Mouse (Mus musculus) midbrain, embryonic 13.5 days (tissue): ENCODE measurements around the gene Got1. TPM values are rescaled to one million over a fixed set of nuclear protein-coding genes. Genes with fewer than 3 reads are reported as not detected.

ENCODE experiments used
- ATAC-seq: fragments of 200-750 bp; cut with Nextera tagmentation; 2 replicates; pipeline ENCODE4 v1.8.0; 2017; ENCODE audit warnings: mild to moderate bottlenecking, moderate TSS enrichment, moderate library complexity
- H3K27ac ChIP-seq: fragments of 300-500 bp; sonication (generic); 2 replicates; pipeline ENCODE4 v1.5.1; 2015; ENCODE audit warnings: inconsistent platforms, mild to moderate bottlenecking, moderate library complexity
- H3K27me3 ChIP-seq: fragments of 300-500 bp; sonication (generic); 2 replicates; pipeline ENCODE4 v1.6.1; 2015; ENCODE audit warnings: mild to moderate bottlenecking, inconsistent platforms
- H3K36me3 ChIP-seq: fragments of 300-500 bp; sonication (generic); 2 replicates; pipeline ENCODE4 v1.6.1; 2015; ENCODE audit warnings: mild to moderate bottlenecking, inconsistent platforms
- H3K4me1 ChIP-seq: fragments of 300-500 bp; sonication (generic); replicated peaks from 2 replicates; pipeline ENCODE4 v1.6.1; 2015; ENCODE audit warnings: inconsistent platforms
- H3K4me2 ChIP-seq: fragments of 300-500 bp; sonication (generic); replicated peaks from 2 replicates; pipeline ENCODE4 v1.6.1; 2015; ENCODE audit warnings: moderate library complexity, mild to moderate bottlenecking, inconsistent platforms
- H3K4me3 ChIP-seq: fragments of 300-500 bp; sonication (generic); replicated peaks from 2 replicates; pipeline ENCODE4 v1.5.1; 2015; ENCODE audit warnings: mild to moderate bottlenecking, inconsistent platforms
- H3K9ac ChIP-seq: fragments of 300-500 bp; sonication (generic); replicated peaks from 2 replicates; pipeline ENCODE4 v1.6.1; 2015; ENCODE audit warnings: mild to moderate bottlenecking, inconsistent platforms
- H3K9me3 ChIP-seq: fragments of 300-500 bp; sonication (generic); 2 replicates; pipeline ENCODE4 v1.6.1; 2016; ENCODE audit warnings: mild to moderate bottlenecking, inconsistent platforms
- WGBS: fragments of 180-500 bp; shearing (Covaris S2); methylation state at CpG from one replicate; pipeline ENCODE4 v1.1.7; 2015; 5-methylcytosine and 5-hydroxymethylcytosine counted together
- polyA plus RNA-seq: library from polyadenylated mRNA; unstranded; fragments of >200 nt; fragmentation: Nextera tagmentation; extraction: Ambion mirVana; gene quantifications from 2 replicates; pipeline ENCODE4 v1.2.1, GENCODE M21; 2015

Got1 gene
- polyA plus RNA-seq, 1 experiment from 2014 or later, result 67.3 TPM

GRCm38 (mm10) chr19:43520402-43520801 lies 4.0 kb downstream of the Got1 start:
- no peak overlapping the region for H3K4me3 ChIP-seq
- H3K9me3 ChIP-seq, result no peaks in the 10 kb centered on the region
- WGBS, result 82% methylated on average over 9 of the region's 10 CpGs
- H3K4me1 ChIP-seq, result peaks cover 49% of the 10 kb centered on the region
- no peak overlapping the region for H3K4me2 ChIP-seq
- no peaks in the 10 kb centered on the region for H3K27me3 ChIP-seq
- no peak overlapping the region for H3K9ac ChIP-seq
- no peak for ATAC-seq
- peaks cover 2% of the 10 kb centered on the region; the same call in 1 of the 2 replicates for H3K36me3 ChIP-seq
- no peak overlapping the region for H3K27ac ChIP-seq

- WGBS, result 75% methylated on average over 10 of the region's 10 CpGs
Observed at GRCm38 (mm10) chr19:43519226-43519625, 5.2 kb downstream of the Got1 start.

DNA sequence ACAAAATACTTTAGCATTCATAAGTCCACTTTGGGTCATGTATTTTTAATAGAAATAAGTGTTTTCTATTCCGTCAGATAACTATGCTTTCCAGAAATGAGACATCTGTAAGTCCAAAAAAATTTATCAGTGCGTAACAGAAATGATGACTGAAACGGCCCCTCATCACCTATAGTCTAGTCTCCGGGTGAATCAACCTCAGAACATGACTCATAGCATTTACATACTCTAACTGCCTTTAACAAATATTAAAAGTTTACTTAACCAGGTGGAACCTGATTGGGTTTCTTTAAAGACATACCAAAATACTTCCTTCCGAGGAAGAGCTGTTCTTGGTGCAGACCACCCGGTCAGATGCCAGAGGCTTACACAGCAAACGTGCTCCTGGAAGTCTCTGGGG lies 6.1 kb downstream of the Got1 start:
- 87% methylated on average over 7 of the region's 7 CpGs for WGBS

More at GRCm38 (mm10) chr19:43519226-43519625, 5.2 kb downstream of the Got1 start:
- Histone ChIP-seq H3K4me3 (no peak overlapping the region), H3K27me3 (no peaks in the 10 kb centered on the region), H3K4me2 (no peak overlapping the region), H3K27ac (no peak overlapping the region), H3K9me3 (no peaks in the 10 kb centered on the region), H3K36me3 (peaks cover 8% of the 10 kb centered on the region), H3K9ac (no peak overlapping the region), H3K4me1 (peaks cover 43% of the 10 kb centered on the region)
- ATAC-seq, result no peak

DNA sequence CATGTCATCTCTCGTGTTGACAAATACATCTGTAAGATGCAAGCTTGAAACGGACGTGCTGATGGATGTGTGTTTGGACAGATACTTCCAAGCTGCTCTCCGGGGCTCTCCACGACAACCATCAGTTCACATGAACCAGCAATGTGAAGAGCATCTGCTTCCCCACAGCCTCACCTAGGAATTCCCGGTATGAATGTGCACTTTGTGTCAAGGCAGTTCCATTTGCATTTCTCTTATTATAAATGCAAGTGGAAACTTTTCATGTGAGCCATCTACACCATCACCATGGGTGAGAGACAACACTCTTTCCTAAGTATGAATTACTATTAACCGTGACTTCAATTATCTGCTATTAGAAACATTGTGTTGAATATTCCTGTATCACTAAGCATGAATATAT lies 6.6 kb downstream of the Got1 start:
- no peak for ATAC-seq
- H3K27ac ChIP-seq, result no peak overlapping the region
- no peaks in the 10 kb centered on the region for H3K9me3 ChIP-seq
- peaks cover 16% of the 10 kb centered on the region for H3K36me3 ChIP-seq
- H3K4me3 ChIP-seq, result no peak overlapping the region
- H3K4me2 ChIP-seq, result no peak overlapping the region
- no peak overlapping the region for H3K9ac ChIP-seq
- H3K27me3 ChIP-seq, result no peaks in the 10 kb centered on the region
- 75% methylated on average over 7 of the region's 7 CpGs for WGBS
- H3K4me1 ChIP-seq, result peaks cover 33% of the 10 kb centered on the region

More for the DNA sequence above, 6.1 kb downstream of the Got1 start:
- Histone ChIP-seq H3K9ac (no peak overlapping the region), H3K36me3 (peaks cover 16% of the 10 kb centered on the region), H3K9me3 (no peaks in the 10 kb centered on the region), H3K4me3 (no peak overlapping the region), H3K27me3 (no peaks in the 10 kb centered on the region), H3K4me2 (no peak overlapping the region), H3K4me1 (peaks cover 37% of the 10 kb centered on the region), H3K27ac (no peak overlapping the region)
- no peak for ATAC-seq

DNA sequence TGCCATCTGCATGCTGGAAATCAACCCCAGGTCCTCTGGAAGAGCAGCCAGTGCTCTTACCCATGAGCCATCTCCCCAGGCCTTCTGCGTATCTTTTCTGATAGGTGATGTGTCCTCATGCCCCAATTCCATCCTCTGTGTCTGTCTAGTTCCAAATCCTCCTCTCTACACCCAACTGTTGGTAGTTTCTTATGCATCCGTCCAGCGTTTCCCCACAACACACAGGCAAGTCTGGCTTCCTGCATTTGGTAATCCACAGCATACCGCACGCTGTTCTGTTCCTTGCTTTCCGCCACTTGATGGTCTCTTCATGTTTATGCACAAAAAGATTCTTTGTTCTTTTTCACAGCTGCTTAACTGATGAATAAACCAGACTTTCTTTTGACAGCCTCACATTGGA lies 7.1 kb downstream of the Got1 start:
- ATAC-seq, result no peak
- 78% methylated on average over 6 of the region's 6 CpGs for WGBS

GRCm38 (mm10) chr19:43516397-43517035 lies 7.9 kb downstream of the Got1 start:
- H3K4me2 ChIP-seq, result no peak overlapping the region
- no peak overlapping the region for H3K9ac ChIP-seq
- ATAC-seq, result no peak
- H3K27ac ChIP-seq, result no peak overlapping the region
- H3K4me1 ChIP-seq, result peaks cover 20% of the 10 kb centered on the region
- H3K27me3 ChIP-seq, result no peaks in the 10 kb centered on the region
- H3K9me3 ChIP-seq, result no peaks in the 10 kb centered on the region
- no peak overlapping the region for H3K4me3 ChIP-seq
- H3K36me3 ChIP-seq, result peaks cover 28% of the 10 kb centered on the region
- 92% methylated on average over 14 of the region's 14 CpGs for WGBS

More for the DNA sequence above, 7.1 kb downstream of the Got1 start:
- Histone ChIP-seq H3K36me3 (peaks cover 21% of the 10 kb centered on the region), H3K9me3 (no peaks in the 10 kb centered on the region), H3K4me3 (no peak overlapping the region), H3K4me2 (no peak overlapping the region), H3K27me3 (no peaks in the 10 kb centered on the region), H3K4me1 (peaks cover 28% of the 10 kb centered on the region), H3K9ac (no peak overlapping the region), H3K27ac (no peak overlapping the region)

GRCm38 (mm10) chr19:43515668-43516396 lies 8.6 kb downstream of the Got1 start:
- Histone ChIP-seq H3K27me3 (no peaks in the 10 kb centered on the region), H3K4me2 (no peak overlapping the region), H3K4me1 (peaks cover 13% of the 10 kb centered on the region), H3K9ac (no peak overlapping the region), H3K9me3 (no peaks in the 10 kb centered on the region), H3K27ac (no peak overlapping the region), H3K4me3 (no peak overlapping the region), H3K36me3 (peaks cover 35% of the 10 kb centered on the region)
- no peak for ATAC-seq
- 96% methylated on average over 23 of the region's 23 CpGs for WGBS

- H3K4me2 ChIP-seq, result no peak overlapping the region
- peaks cover 50% of the 10 kb centered on the region for H3K36me3 ChIP-seq
- ATAC-seq, result no peak
Observed at GRCm38 (mm10) chr19:43513874-43514273, 10.5 kb downstream of the Got1 start.

GRCm38 (mm10) chr19:43511621-43512620 lies 12.5 kb downstream of the Got1 start:
- no peak overlapping the region for H3K4me3 ChIP-seq
- no peak for ATAC-seq
- 88% methylated on average over 22 of the region's 22 CpGs for WGBS

More at GRCm38 (mm10) chr19:43513874-43514273, 10.5 kb downstream of the Got1 start:
- H3K9me3 ChIP-seq, result no peaks in the 10 kb centered on the region
- H3K4me1 ChIP-seq, result peaks cover 7% of the 10 kb centered on the region
- H3K27ac ChIP-seq, result no peak overlapping the region
- no peak overlapping the region for H3K4me3 ChIP-seq
- WGBS, result 95% methylated on average over 8 of the region's 8 CpGs
- no peak overlapping the region for H3K9ac ChIP-seq
- no peaks in the 10 kb centered on the region for H3K27me3 ChIP-seq

DNA sequence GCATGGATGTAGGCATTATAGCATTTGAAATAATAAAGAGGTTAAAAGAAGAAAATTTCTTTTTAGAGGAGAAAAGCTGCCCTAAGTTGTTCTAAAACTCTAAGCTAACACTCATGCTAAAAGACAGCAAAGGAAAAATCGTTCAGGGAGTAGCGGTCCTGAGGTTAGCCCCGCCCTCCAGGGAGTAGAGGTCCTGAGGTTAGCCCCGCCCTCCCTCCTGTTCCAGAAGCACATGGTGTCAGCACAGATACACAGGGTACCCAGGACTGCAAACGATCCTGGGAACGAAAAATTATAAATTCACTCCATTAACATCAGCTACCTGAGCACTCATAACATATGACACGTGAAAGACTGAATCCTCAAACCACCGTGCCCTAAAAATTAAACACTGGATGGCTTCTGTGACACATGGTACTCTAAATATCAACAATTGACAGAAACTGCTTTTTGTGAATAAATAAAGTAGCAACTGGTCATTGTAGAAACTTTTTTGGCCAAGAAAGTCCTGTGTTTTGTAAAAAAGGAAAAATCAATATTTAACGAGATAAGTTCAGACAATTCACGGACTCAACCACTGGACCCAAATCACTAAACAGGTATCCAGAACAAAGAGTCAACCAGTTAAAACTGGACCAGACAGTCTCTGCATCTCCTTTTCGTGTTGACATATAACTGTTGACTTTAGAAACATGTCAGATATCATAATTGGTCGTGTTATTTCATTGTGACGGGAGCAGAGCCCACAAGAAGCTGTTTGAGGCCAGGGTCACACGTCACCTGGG lies 13.8 kb downstream of the Got1 start:
- Histone ChIP-seq H3K4me3 (no peak overlapping the region), H3K4me1 (no peaks in the 10 kb centered on the region), H3K9ac (no peak overlapping the region), H3K27ac (no peak overlapping the region), H3K27me3 (no peaks in the 10 kb centered on the region), H3K36me3 (peaks cover 65% of the 10 kb centered on the region), H3K9me3 (no peaks in the 10 kb centered on the region), H3K4me2 (no peak overlapping the region)
- no peak for ATAC-seq
- 95% methylated on average over 14 of the region's 14 CpGs for WGBS

More at GRCm38 (mm10) chr19:43511621-43512620, 12.5 kb downstream of the Got1 start:
- Histone ChIP-seq H3K9ac (no peak overlapping the region), H3K27me3 (no peaks in the 10 kb centered on the region), H3K36me3 (peaks cover 59% of the 10 kb centered on the region), H3K4me2 (no peak overlapping the region), H3K9me3 (no peaks in the 10 kb centered on the region), H3K27ac (no peak overlapping the region), H3K4me1 (no peaks in the 10 kb centered on the region)

- H3K36me3 ChIP-seq, result peaks cover 71% of the 10 kb centered on the region
- ATAC-seq, result no peak
- WGBS, result 90% methylated on average over 12 of the region's 12 CpGs
Observed at GRCm38 (mm10) chr19:43505441-43505840, 19.0 kb downstream of the Got1 start.

More at GRCm38 (mm10) chr19:43505441-43505840, 19.0 kb downstream of the Got1 start:
- Histone ChIP-seq H3K9ac (no peak overlapping the region), H3K4me2 (no peak overlapping the region), H3K4me1 (no peaks in the 10 kb centered on the region), H3K4me3 (no peak overlapping the region), H3K27me3 (no peaks in the 10 kb centered on the region), H3K9me3 (no peaks in the 10 kb centered on the region), H3K27ac (no peak overlapping the region)
